Mouse (Mus musculus) kidney, adult 2 months (tissue): ENCODE measurements at regions not wholly inside any gene's neighbourhood (a gene's known extent, or its start where the extent isn't known, plus 50 kb on each side); places are given as distances from the start of the nearest gene placed in this dataset.

Source experiments
- DNase-seq: peaks from one replicate; pipeline ENCODE4 v3.0.0; 2021
- H3K27ac ChIP-seq: fragments of 200-500 bp; 2 replicates; pipeline ENCODE4 v1.5.1; 2012; ENCODE audit warnings: low read depth, low read length, control low read depth, inconsistent platforms; ENCODE audit not compliant: insufficient read depth
- H3K27me3 ChIP-seq: fragments of 200-500 bp; replicated peaks from 2 replicates; pipeline ENCODE4 v1.6.1; 2012; ENCODE audit warnings: mild to moderate bottlenecking, moderate library complexity, low read length, inconsistent platforms; ENCODE audit not compliant: control insufficient read depth, insufficient read depth
- H3K36me3 ChIP-seq: fragments of 200-500 bp; 2 replicates; pipeline ENCODE4 v1.6.1; 2012; ENCODE audit warnings: mild to moderate bottlenecking, moderate library complexity, low read length, inconsistent platforms; ENCODE audit not compliant: control insufficient read depth, insufficient read depth
- H3K4me1 ChIP-seq: fragments of 200-500 bp; 2 replicates; pipeline ENCODE4 v1.6.1; 2011; ENCODE audit warnings: low read length; ENCODE audit not compliant: control insufficient read depth, insufficient read depth
- H3K4me3 ChIP-seq: fragments of 200-500 bp; 2 replicates; pipeline ENCODE4 v1.5.1; 2011; ENCODE audit warnings: mild to moderate bottlenecking, low read depth, low read length, control low read depth; ENCODE audit not compliant: insufficient read depth
- CTCF ChIP-seq: fragments of 200-500 bp; conservative IDR thresholded peaks from 2 replicates; pipeline ENCODE4 v1.5.1; 2011; ENCODE audit warnings: low read depth, mild to moderate bottlenecking, control low read depth, low read length, moderate library complexity, mixed read lengths; ENCODE audit not compliant: insufficient read depth, insufficient read length
- POLR2A ChIP-seq: fragments of 200-500 bp; IDR thresholded peaks from one replicate; pipeline ENCODE4 v1.6.1; 2011; ENCODE audit warnings: low read depth, low read length, control low read depth
- WGBS: fragments of 180-500 bp; shearing (Covaris S2); methylation state at CpG from one replicate; pipeline ENCODE4 v1.1.7; 2018; 5-methylcytosine and 5-hydroxymethylcytosine counted together

DNA sequence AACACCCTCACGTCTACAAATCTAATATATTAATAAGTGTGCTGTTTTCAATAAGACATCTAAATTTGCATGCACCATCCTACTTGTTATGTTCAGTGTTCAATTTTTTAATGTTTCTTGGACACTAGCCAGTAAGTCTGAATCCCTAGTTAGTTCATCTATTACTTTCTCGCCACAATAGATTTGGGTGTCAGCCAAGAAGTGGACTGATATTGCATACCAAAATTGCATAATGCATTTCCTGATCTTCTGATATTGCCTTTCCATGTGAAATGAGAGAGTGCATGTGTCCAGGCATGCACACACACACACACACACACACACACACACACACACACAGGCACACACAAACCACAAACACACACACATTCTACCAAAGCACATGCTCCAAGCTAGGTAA, 874.9 kb downstream of the 5730522E02Rik start:
- Histone ChIP-seq H3K27ac (no peak overlapping the region), H3K4me1 (no peaks in the 10 kb centered on the region), H3K4me3 (no peak overlapping the region), H3K36me3 (no peaks in the 10 kb centered on the region), H3K27me3 (no peaks in the 10 kb centered on the region)
- no peak for DNase-seq
- 46% methylated on average over 2 of the region's 2 CpGs for WGBS
- TF ChIP-seq POLR2A, result no peak
- no peak for TF ChIP-seq CTCF

DNA sequence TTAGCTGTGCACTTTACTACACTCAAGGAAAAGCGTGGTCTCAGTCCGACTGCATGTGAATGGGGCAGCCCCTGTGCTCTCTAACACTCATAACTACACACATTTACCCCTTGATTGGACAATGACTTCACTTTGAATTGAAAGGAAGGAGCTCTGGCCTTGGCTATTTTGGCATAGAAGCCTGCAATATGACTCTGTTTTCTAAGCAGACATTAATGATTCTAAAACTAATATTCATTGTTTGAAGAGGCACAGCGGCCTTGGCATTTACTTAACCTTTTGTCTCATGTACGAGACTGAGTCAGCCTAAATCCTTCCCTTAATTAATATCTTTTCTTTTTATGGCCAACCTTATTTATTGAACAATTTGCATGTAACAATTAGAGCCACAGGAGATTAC, 879.9 kb downstream of the 5730522E02Rik start:
- Histone ChIP-seq H3K27me3 (no peaks in the 10 kb centered on the region), H3K27ac (no peak overlapping the region), H3K36me3 (no peaks in the 10 kb centered on the region), H3K4me1 (no peaks in the 10 kb centered on the region), H3K4me3 (no peak overlapping the region)
- TF ChIP-seq POLR2A (no peak), CTCF (no peak)
- WGBS, result 80% methylated on average over 4 of the region's 4 CpGs
- no peak for DNase-seq

- no peak for DNase-seq
- H3K4me3 ChIP-seq, result no peak overlapping the region
- no peaks in the 10 kb centered on the region for H3K27me3 ChIP-seq
- TF ChIP-seq POLR2A, result no peak
- no peak for TF ChIP-seq CTCF
- H3K4me1 ChIP-seq, result no peaks in the 10 kb centered on the region
- H3K36me3 ChIP-seq, result no peaks in the 10 kb centered on the region
- no peak overlapping the region for H3K27ac ChIP-seq
Observed at GRCm38 (mm10) chr11:25322426-25322825, 888.1 kb downstream of the 5730522E02Rik start.

- H3K4me1 ChIP-seq, result no peaks in the 10 kb centered on the region
- no peak overlapping the region for H3K27ac ChIP-seq
- H3K27me3 ChIP-seq, result no peaks in the 10 kb centered on the region
- H3K4me3 ChIP-seq, result no peak overlapping the region
- 87% methylated on average over 4 of the region's 4 CpGs for WGBS
- no peak for DNase-seq
- H3K36me3 ChIP-seq, result no peaks in the 10 kb centered on the region
- no peak for TF ChIP-seq POLR2A
- no peak for TF ChIP-seq CTCF
Observed at GRCm38 (mm10) chr11:25321494-25321893, 889.1 kb downstream of the 5730522E02Rik start.

DNA sequence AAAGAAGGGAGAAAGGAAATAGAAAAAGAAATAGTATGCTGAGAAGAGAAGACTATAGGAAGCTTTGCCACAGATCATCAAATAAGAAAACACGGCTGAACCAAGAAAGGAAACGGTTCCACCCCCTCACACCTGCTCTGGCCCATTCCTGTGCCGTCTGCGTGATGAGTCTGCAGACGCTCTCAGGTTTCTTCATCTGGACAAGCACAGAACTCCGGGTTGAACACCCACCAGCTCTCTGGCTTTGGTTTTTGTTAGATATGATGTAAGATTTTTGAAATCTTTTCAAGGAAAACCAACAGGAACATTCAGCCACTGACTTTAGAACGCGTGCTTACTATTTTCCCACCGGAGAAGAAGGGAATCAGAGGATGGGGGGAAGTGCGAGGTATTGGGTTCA, 895.9 kb downstream of the 5730522E02Rik start:
- Histone ChIP-seq H3K27ac (no peak overlapping the region), H3K4me1 (no peaks in the 10 kb centered on the region), H3K4me3 (no peak overlapping the region), H3K27me3 (peaks cover 1% of the 10 kb centered on the region; the same call in 1 of the 2 replicates), H3K36me3 (no peaks in the 10 kb centered on the region)
- 45% methylated on average over 10 of the region's 10 CpGs for WGBS
- DNase-seq, result no peak
- no peak for TF ChIP-seq CTCF
- TF ChIP-seq POLR2A, result no peak

DNA sequence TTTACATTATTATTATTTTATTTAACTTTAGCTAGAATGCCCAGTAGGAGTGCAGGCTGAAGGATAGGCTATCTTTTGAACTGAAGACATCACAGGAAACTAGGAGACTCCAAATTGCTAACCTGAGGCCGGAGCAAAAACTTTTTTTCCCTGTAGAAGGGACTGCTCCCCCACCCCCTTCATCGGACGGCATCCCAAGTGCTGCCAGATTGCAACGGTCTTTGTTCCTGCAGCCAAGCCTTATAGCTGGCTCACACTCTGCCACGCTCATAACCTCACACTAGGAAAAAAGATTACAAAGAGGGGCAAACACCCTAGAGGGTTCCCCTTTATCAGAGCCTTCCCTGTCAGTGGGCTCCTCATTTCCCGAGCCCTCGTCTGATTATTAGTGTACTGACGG, 896.7 kb downstream of the 5730522E02Rik start:
- Histone ChIP-seq H3K36me3 (no peaks in the 10 kb centered on the region), H3K27me3 (peaks cover 1% of the 10 kb centered on the region; the same call in 1 of the 2 replicates), H3K4me3 (no peak overlapping the region), H3K27ac (no peak overlapping the region), H3K4me1 (no peaks in the 10 kb centered on the region)
- TF ChIP-seq CTCF (no peak), POLR2A (no peak)
- no peak for DNase-seq
- 25% methylated on average over 8 of the region's 8 CpGs for WGBS

DNA sequence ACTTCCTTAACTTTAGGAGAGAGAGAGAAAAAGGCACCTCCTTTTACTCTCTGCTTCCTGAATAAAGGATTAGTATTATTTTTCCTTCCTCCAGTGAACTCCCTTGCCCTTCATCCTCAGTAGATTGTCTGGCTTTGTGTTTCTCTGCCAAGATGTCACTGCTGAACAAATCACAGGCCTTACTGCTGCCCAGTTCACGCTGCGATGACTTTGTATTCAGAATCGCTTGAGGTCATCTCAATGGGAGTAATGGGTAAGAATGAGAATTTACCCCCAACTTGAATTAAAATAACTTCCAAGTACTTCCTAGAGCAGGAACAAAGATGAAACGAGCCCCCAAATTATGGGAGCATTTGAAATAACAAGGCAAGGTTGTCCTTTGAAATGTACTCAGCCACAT, 897.3 kb downstream of the 5730522E02Rik start:
- no peak for TF ChIP-seq POLR2A
- no peak for TF ChIP-seq CTCF
- no peak for DNase-seq
- Histone ChIP-seq H3K4me3 (no peak overlapping the region), H3K27ac (no peak overlapping the region), H3K27me3 (peaks cover 1% of the 10 kb centered on the region; the same call in 1 of the 2 replicates), H3K36me3 (no peaks in the 10 kb centered on the region), H3K4me1 (no peaks in the 10 kb centered on the region)
- 47% methylated on average over 4 of the region's 4 CpGs for WGBS

- DNase-seq, result no peak
- Histone ChIP-seq H3K36me3 (no peaks in the 10 kb centered on the region), H3K4me3 (no peak overlapping the region), H3K27ac (no peak overlapping the region), H3K4me1 (no peaks in the 10 kb centered on the region), H3K27me3 (peaks cover 1% of the 10 kb centered on the region; the same call in 1 of the 2 replicates)
- WGBS, result 47% methylated on average over 3 of the region's 3 CpGs
- TF ChIP-seq CTCF, result no peak
- TF ChIP-seq POLR2A, result no peak
Observed at GRCm38 (mm10) chr11:25310754-25311153, 899.8 kb downstream of the 5730522E02Rik start.
